Mouse (Mus musculus) CH12.LX (cell line): Measurements from ENCODE around the gene Arhgap21. TPM values are rescaled to one million over a fixed set of nuclear protein-coding genes. Genes with fewer than 3 reads are reported as not detected.

Experiments used
- DNase-seq: peaks from one replicate; pipeline ENCODE4 v3.0.0-alpha.2; 2013; ENCODE audit errors: extremely low read depth
- H3K27ac ChIP-seq: 2 replicates; pipeline ENCODE4 v1.5.1; 2012; ENCODE audit warnings: low read depth, mild to moderate bottlenecking, control low read depth, moderate library complexity; ENCODE audit not compliant: insufficient read depth
- H3K27me3 ChIP-seq: replicated peaks from 2 replicates; pipeline ENCODE3; 2012; ENCODE audit warnings: inconsistent platforms
- H3K36me3 ChIP-seq, 2 experiments: replicated peaks in 1 of 2; 2 replicates each; pipeline versions ENCODE3 to v1.6.1; 2012; ENCODE audit warnings: inconsistent platforms in 1 of 2, low read length in 1 of 2, mild to moderate bottlenecking in 1 of 2, mixed read lengths in 1 of 2, moderate library complexity in 1 of 2; ENCODE audit not compliant: control insufficient read depth in 1 of 2, insufficient read depth in 1 of 2
- H3K4me1 ChIP-seq, 2 experiments: 2 replicates each; pipeline ENCODE4 v1.6.1; 2012; ENCODE audit warnings: inconsistent platforms in 1 of 2, moderate library complexity in 1 of 2; ENCODE audit not compliant: insufficient read depth in 2 of 2, control insufficient read depth in 1 of 2
- H3K4me2 ChIP-seq: 2 replicates; pipeline ENCODE4 v1.6.1; 2012; ENCODE audit warnings: low read depth, mild to moderate bottlenecking, control low read depth; ENCODE audit not compliant: poor library complexity, insufficient read depth, severe bottlenecking
- H3K4me3 ChIP-seq, 3 experiments: fragments of 150-350 bp in 1 of 3; sonication (generic) in 1 of 3; replicated peaks in 1 of 3; 2 replicates each; pipeline versions ENCODE3 to v1.5.1; 2011 to 2012; ENCODE audit warnings: low read depth in 2 of 3, low read length in 2 of 3, mild to moderate bottlenecking in 2 of 3, moderate library complexity in 2 of 3, control low read depth in 1 of 3, improper control_type of control experiment in 1 of 3, inconsistent platforms in 1 of 3, mixed read lengths in 1 of 3; ENCODE audit not compliant: poor library complexity in 1 of 3
- H3K79me2 ChIP-seq: replicated peaks from 2 replicates; pipeline ENCODE4 v1.6.1; 2012; ENCODE audit warnings: mild to moderate bottlenecking, moderate library complexity; ENCODE audit not compliant: control insufficient read depth, poor library complexity, insufficient read depth, severe bottlenecking; ENCODE audit errors: extremely low read depth
- H3K9ac ChIP-seq: 2 replicates; pipeline ENCODE4 v1.6.1; 2012; ENCODE audit warnings: low read depth, mild to moderate bottlenecking, control low read depth, moderate library complexity; ENCODE audit not compliant: insufficient read depth
- H3K9me3 ChIP-seq: replicated peaks from 2 replicates; pipeline ENCODE3; 2012; ENCODE audit warnings: low read length, inconsistent platforms, mixed read lengths
- BHLHE40 ChIP-seq: IDR thresholded peaks from 2 replicates; pipeline ENCODE4 v1.6.1; 2011; ENCODE audit warnings: mild to moderate bottlenecking, low read depth, low read length, improper control_type of control experiment
- CTCF ChIP-seq, 2 experiments: IDR thresholded peaks in 1 of 2; conservative IDR thresholded peaks in 1 of 2; 2 replicates each; pipeline ENCODE4 v1.5.1; 2011 to 2012; ENCODE audit warnings: low read depth in 2 of 2, low read length in 2 of 2, improper control_type of control experiment in 1 of 2, inconsistent platforms in 1 of 2, mild to moderate bottlenecking in 1 of 2, moderate library complexity in 1 of 2
- E2F4 ChIP-seq: IDR thresholded peaks from 2 replicates; pipeline ENCODE4 v1.6.1; 2011; ENCODE audit warnings: low read depth, low read length, improper control_type of control experiment; ENCODE audit not compliant: insufficient replicate concordance
- ELF1 ChIP-seq: IDR thresholded peaks from 2 replicates; pipeline ENCODE4 v1.6.1; 2014; ENCODE audit warnings: low read depth, mild to moderate bottlenecking, inconsistent platforms, low read length, improper control_type of control experiment
- EP300 ChIP-seq: IDR thresholded peaks from 2 replicates; pipeline ENCODE4 v1.6.1; 2011; ENCODE audit warnings: low read length, improper control_type of control experiment
- ETS1 ChIP-seq: conservative IDR thresholded peaks from 2 replicates; pipeline ENCODE4 v1.6.1; 2012; ENCODE audit warnings: low read depth, mild to moderate bottlenecking, inconsistent platforms, low read length, improper control_type of control experiment, moderate library complexity
- GABPA ChIP-seq: IDR thresholded peaks from 2 replicates; pipeline ENCODE4 v1.6.1; 2012; ENCODE audit warnings: low read depth, low read length, improper control_type of control experiment, inconsistent platforms; ENCODE audit not compliant: insufficient replicate concordance
- JUND ChIP-seq: conservative IDR thresholded peaks from 2 replicates; pipeline ENCODE4 v1.6.1; 2011; ENCODE audit warnings: low read depth, low read length, improper control_type of control experiment
- KAT2A ChIP-seq: IDR thresholded peaks from 2 replicates; pipeline ENCODE4 v1.6.1; 2012; ENCODE audit warnings: low read length, improper control_type of control experiment, inconsistent platforms; ENCODE audit not compliant: insufficient replicate concordance
- MAX ChIP-seq: IDR thresholded peaks from 2 replicates; pipeline ENCODE4 v1.6.1; 2011; ENCODE audit warnings: low read length, improper control_type of control experiment
- MAZ ChIP-seq: IDR thresholded peaks from 2 replicates; pipeline ENCODE4 v1.6.1; 2012; ENCODE audit warnings: low read depth, mild to moderate bottlenecking, inconsistent platforms, low read length, improper control_type of control experiment, moderate library complexity
- MEF2A ChIP-seq: IDR thresholded peaks from 2 replicates; pipeline ENCODE4 v1.6.1; 2014; ENCODE audit warnings: low read depth, mild to moderate bottlenecking, inconsistent platforms, low read length, improper control_type of control experiment, borderline replicate concordance
- MYC ChIP-seq: IDR thresholded peaks from 2 replicates; pipeline ENCODE4 v1.6.1; 2011; ENCODE audit warnings: low read depth, mild to moderate bottlenecking, improper control_type of control experiment, low read length
- NELFE ChIP-seq: IDR thresholded peaks from 2 replicates; pipeline ENCODE4 v1.6.1; 2011; ENCODE audit warnings: low read depth, low read length, improper control_type of control experiment
- PAX5 ChIP-seq: IDR thresholded peaks from 2 replicates; pipeline ENCODE4 v1.6.1; 2012; ENCODE audit warnings: low read length, inconsistent platforms, mixed read lengths
- POLR2AphosphoS2 ChIP-seq: IDR thresholded peaks from 2 replicates; pipeline ENCODE4 v1.6.1; 2011; ENCODE audit warnings: low read depth, low read length, improper control_type of control experiment
- RAD21 ChIP-seq: IDR thresholded peaks from 2 replicates; pipeline ENCODE4 v1.6.1; 2011; ENCODE audit warnings: low read depth, mild to moderate bottlenecking, low read length, improper control_type of control experiment, moderate library complexity
- RCOR1 ChIP-seq: conservative IDR thresholded peaks from 2 replicates; pipeline ENCODE4 v1.6.1; 2012; ENCODE audit warnings: low read depth, mild to moderate bottlenecking, inconsistent platforms, low read length, improper control_type of control experiment
- SMC3 ChIP-seq: IDR thresholded peaks from 2 replicates; pipeline ENCODE4 v1.6.1; 2011; ENCODE audit warnings: low read depth, low read length, improper control_type of control experiment
- TBP ChIP-seq: conservative IDR thresholded peaks from 2 replicates; pipeline ENCODE4 v1.6.1; 2011; ENCODE audit warnings: low read depth, low read length, improper control_type of control experiment
- UBTF ChIP-seq: IDR thresholded peaks from 2 replicates; pipeline ENCODE4 v1.6.1; 2012; ENCODE audit warnings: low read depth, mild to moderate bottlenecking, inconsistent platforms, low read length, improper control_type of control experiment, moderate library complexity
- USF1 ChIP-seq: IDR thresholded peaks from 2 replicates; pipeline ENCODE4 v1.6.1; 2014; ENCODE audit warnings: low read depth, mild to moderate bottlenecking, inconsistent platforms, low read length, improper control_type of control experiment
- ZC3H11A ChIP-seq: IDR thresholded peaks from 2 replicates; pipeline ENCODE4 v1.6.1; 2012; ENCODE audit warnings: low read depth, mild to moderate bottlenecking, inconsistent platforms, low read length, improper control_type of control experiment
- ZKSCAN1 ChIP-seq: IDR thresholded peaks from 2 replicates; pipeline ENCODE4 v1.6.1; 2012; ENCODE audit warnings: low read depth, inconsistent platforms, low read length, improper control_type of control experiment, borderline replicate concordance
- ZMIZ1 ChIP-seq: IDR thresholded peaks from 2 replicates; pipeline ENCODE4 v1.6.1; 2012; ENCODE audit warnings: low read depth, mild to moderate bottlenecking, inconsistent platforms, low read length, improper control_type of control experiment
- ZNF384 ChIP-seq: IDR thresholded peaks from 2 replicates; pipeline ENCODE4 v1.6.1; 2012; ENCODE audit warnings: low read depth, low read length, improper control_type of control experiment, inconsistent platforms
- dilution Hi-C: fragments of 300-500 bp; cut with MboI; formaldehyde crosslinking; loops from 2 replicates; pipeline ENCODE4 v1.14.3; 2020; ENCODE audit warnings: low sequenced_read_pairs; ENCODE audit not compliant: extremely low pct_unique_long_range_greater_than_20kb, extremely low pct_ligation_motif_present
- in situ Hi-C: fragments of 300-500 bp; cut with MboI; formaldehyde crosslinking; loops from 3 replicates; pipeline ENCODE4 v1.14.3; 2019; ENCODE audit warnings: low sequenced_read_pairs, low pct_ligation_motif_present, low pct_unique_long_range_greater_than_20kb, mixed read lengths
- polyA plus RNA-seq: library from polyadenylated mRNA; unstranded; fragments of >175 nt; gene quantifications from 2 replicates; pipeline ENCODE4 v1.2.1, GENCODE M21; 2012; ENCODE audit warnings: low read depth; ENCODE audit not compliant: insufficient read length
- total RNA-seq, 2 experiments: library from RNA; depleted of rRNA; stranded (reverse); fragments of 300-350 nt in 1 of 2; fragments of >200 nt in 1 of 2; gene quantifications; 2 replicates each; pipeline ENCODE4 v1.2.3; 2012 to 2014

Gene Arhgap21
- total and polyA plus RNA-seq, 3 experiments, result 7.6 to 22.7 (median 10.8) TPM

DNA sequence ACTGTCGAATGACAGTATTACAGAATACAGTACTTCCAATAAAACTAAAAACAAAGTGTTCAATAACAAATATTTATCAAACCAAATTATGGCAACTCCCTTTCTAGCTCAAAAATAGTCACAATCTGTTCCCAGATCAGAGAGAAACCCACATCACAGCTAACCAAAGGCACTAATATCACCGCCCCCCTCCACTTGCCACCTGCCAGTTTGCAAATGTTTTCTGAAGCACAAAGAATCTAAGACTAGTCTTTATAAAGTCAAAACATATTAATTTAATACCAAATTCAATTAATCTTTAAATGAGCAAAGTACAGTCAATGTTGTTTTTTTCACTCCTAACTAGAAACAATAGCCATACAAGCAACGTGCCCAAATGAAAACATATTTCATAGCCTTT lies 3.3 kb downstream of the Arhgap21 start:
- no peak for TF ChIP-seq ELF1
- no peak for TF ChIP-seq KAT2A
- no peak for TF ChIP-seq NELFE
- TF ChIP-seq ZKSCAN1, result no peak
- no peak for TF ChIP-seq POLR2AphosphoS2
- no peak for TF ChIP-seq PAX5
- TF ChIP-seq UBTF, result no peak
- no peak for TF ChIP-seq EP300
- no peak for TF ChIP-seq BHLHE40
- TF ChIP-seq ZNF384, result no peak
- Histone ChIP-seq H3K79me2 (peaks cover 37% of the 10 kb centered on the region), H3K27ac (no peak overlapping the region), H3K36me3 (peaks cover 0 to 6% of the 10 kb centered on the region in 2 experiments), H3K4me3 (no peak overlapping the region), H3K4me1 (peaks cover 0 to 60% of the 10 kb centered on the region in 2 experiments), H3K9me3 (no peaks in the 10 kb centered on the region), H3K27me3 (no peaks in the 10 kb centered on the region), H3K4me2 (no peak overlapping the region), H3K9ac (no peak overlapping the region)
- dilution Hi-C loops (no loop called here), in situ Hi-C loops (loop anchor here (10.0 kb wide), 1 partner anchor 51 kb away; no protein-coding TSS in a partner anchor)
- no peak for DNase-seq

GRCm38 (mm10) chr2:20964461-20964860 lies 4.2 kb downstream of the Arhgap21 start:
- no peaks in the 10 kb centered on the region for H3K9me3 ChIP-seq
- no peak overlapping the region for H3K4me3 ChIP-seq
- in situ Hi-C loops, result loop anchor here (10.0 kb wide), 1 partner anchor 50 kb away; no protein-coding TSS in a partner anchor
- H3K9ac ChIP-seq, result no peak overlapping the region
- H3K27ac ChIP-seq, result no peak overlapping the region
- no peak overlapping the region for H3K4me2 ChIP-seq
- no peak for DNase-seq
- H3K79me2 ChIP-seq, result peaks cover 38% of the 10 kb centered on the region
- dilution Hi-C loops, result no loop called here
- peaks cover 2 to 62% of the 10 kb centered on the region in 2 experiments for H3K4me1 ChIP-seq
- H3K36me3 ChIP-seq, result peaks cover 0 to 7% of the 10 kb centered on the region in 2 experiments
- no peaks in the 10 kb centered on the region for H3K27me3 ChIP-seq
- TF ChIP-seq JUND (no peak), CTCF (conservative IDR thresholded peaks at IDR 0.05 in 1 of 2, IDR thresholded peaks at IDR 0.05 in 1 of 2; ENCODE audit: low read depth in 2 of 2, low read length in 2 of 2) (no peak), MEF2A (no peak), MYC (no peak), ETS1 (no peak), RCOR1 (no peak), KAT2A (no peak), TBP (no peak), ZC3H11A (no peak), BHLHE40 (no peak), RAD21 (no peak), POLR2AphosphoS2 (no peak), E2F4 (no peak), MAZ (no peak), EP300 (no peak), MAX (no peak), ZMIZ1 (no peak), GABPA (no peak), SMC3 (no peak), USF1 (no peak)
